Mouse (Mus musculus): Measurements from ENCODE around the gene Klhdc1. TPM values are rescaled to one million over a fixed set of nuclear protein-coding genes. Genes with fewer than 3 reads are reported as not detected.

Klhdc1 gene
- polyA plus RNA-seq, 1 experiment from 2014 or later: 7.8 TPM

DNA sequence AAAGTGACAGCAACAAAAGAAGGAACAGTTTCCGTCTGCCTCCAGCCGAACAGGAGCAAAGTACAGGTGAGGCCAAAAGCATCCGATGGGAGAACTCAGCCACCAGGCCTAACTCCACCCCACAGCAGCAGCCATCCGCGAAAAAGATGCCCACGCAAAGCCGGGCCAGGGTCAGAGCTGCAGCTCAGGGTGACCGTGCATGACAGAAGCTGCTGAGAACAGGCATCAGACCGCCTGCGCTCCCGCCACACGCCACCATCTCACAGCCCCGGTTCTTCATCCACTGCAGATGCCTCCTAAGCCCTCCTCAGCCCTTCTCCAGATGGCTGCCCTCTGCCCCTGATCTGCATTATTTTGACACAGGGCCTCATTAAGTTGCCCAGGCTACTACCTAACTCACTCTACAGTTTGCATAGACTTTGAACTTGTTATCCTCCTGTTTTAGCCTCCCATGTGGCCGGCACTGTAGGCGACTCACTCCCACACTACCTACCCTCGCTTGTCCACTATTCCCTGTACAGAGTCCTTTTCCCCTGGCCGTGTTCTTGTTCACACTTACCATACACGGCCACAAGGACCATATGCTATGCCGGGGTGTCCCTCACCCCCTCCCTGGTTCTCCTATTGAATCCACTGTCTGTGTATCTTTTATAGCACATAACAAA, 20.2 kb upstream of the Klhdc1 start:
- Histone ChIP-seq H3K27me3 (ENCODE audit: control insufficient read depth, insufficient read depth, low read depth, low read length) (no peaks in the 10 kb centered on the region), H3K9ac (ENCODE audit: low read length) (no peak overlapping the region), H3K27ac (ENCODE audit: low read length) (no peak overlapping the region), H3K9me3 (ENCODE audit: control insufficient read depth, low read length) (no peaks in the 10 kb centered on the region), H3K4me2 (ENCODE audit: low read depth, low read length) (no peak overlapping the region), H3K36me3 (ENCODE audit: control insufficient read depth, insufficient read depth, low read length) (peaks cover 11% of the 10 kb centered on the region), H3K4me1 (replicated peaks; ENCODE audit: control insufficient read depth, insufficient read depth, low read length) (no peaks in the 10 kb centered on the region), H3K4me3 (ENCODE audit: low read length) (no peak overlapping the region)
- WGBS: 92% methylated on average over 19 of the region's 19 CpGs
- ATAC-seq (ENCODE audit: low read depth): no peak

GRCm38 (mm10) chr12:69227776-69228466, 13.1 kb upstream of the Klhdc1 start, which contains the start of gene Pole2:
Gene Pole2 (minus strand): TSS chr12:69228195.
- Histone ChIP-seq H3K36me3 (ENCODE audit: control insufficient read depth, insufficient read depth, low read length) (peaks cover 2% of the 10 kb centered on the region), H3K4me3 (ENCODE audit: low read length) (peak within 1 kb of the TSS; percentile 82)
- WGBS: under 1% methylated on average over 37 of the region's 37 CpGs

DNA sequence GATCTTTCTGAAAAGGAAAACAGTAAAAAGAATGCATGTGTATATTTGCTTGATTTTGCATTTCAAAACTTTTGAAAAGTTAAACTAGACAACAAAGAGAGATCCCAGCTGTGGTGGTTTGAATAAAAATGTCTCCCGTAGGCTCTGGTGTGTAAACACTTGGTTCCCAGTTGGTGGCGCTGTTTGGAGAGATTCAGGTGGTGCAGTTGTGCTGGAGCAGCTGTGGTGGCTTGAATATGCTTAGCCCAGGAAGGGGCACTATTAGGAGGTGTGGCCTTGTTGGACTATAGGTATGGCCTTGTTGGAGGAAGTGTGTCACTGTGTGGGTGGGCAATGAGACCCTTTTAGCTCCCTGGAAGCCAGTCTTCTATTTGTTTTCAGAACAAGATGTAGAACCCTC, 11.7 kb upstream of the Klhdc1 start:
- WGBS: 55% methylated on average over 2 of the region's 2 CpGs
- H3K27ac ChIP-seq (ENCODE audit: low read length): no peak overlapping the region
- no peaks in the 10 kb centered on the region for H3K27me3 ChIP-seq (ENCODE audit: control insufficient read depth, insufficient read depth, low read depth, low read length)
- H3K4me2 ChIP-seq (ENCODE audit: low read depth, low read length): no peak overlapping the region
- H3K9ac ChIP-seq (ENCODE audit: low read length): no peak overlapping the region
- H3K36me3 ChIP-seq (ENCODE audit: control insufficient read depth, insufficient read depth, low read length): no peaks in the 10 kb centered on the region; the same call in 1 of the 2 replicates
- H3K4me3 ChIP-seq (ENCODE audit: low read length): no peak overlapping the region
- H3K4me1 ChIP-seq (replicated peaks; ENCODE audit: control insufficient read depth, insufficient read depth, low read length): 0 out of 2 replicates have a peak, but pooled peaks cover 3% of the 10 kb centered on the region
- no peaks in the 10 kb centered on the region for H3K9me3 ChIP-seq (ENCODE audit: control insufficient read depth, low read length)
- ATAC-seq (ENCODE audit: low read depth): no peak

More at GRCm38 (mm10) chr12:69227776-69228466, 13.1 kb upstream of the Klhdc1 start, which contains the start of gene Pole2:
- H3K4me1 ChIP-seq (replicated peaks; ENCODE audit: control insufficient read depth, insufficient read depth, low read length): 0 out of 2 replicates have a peak, but pooled peaks cover 3% of the 10 kb centered on the region
- H3K27me3 ChIP-seq (ENCODE audit: control insufficient read depth, insufficient read depth, low read depth, low read length): no peaks in the 10 kb centered on the region
- peak; percentile 98 for ATAC-seq (ENCODE audit: low read depth)
- H3K4me2 ChIP-seq (ENCODE audit: low read depth, low read length): peak within 1 kb of the TSS; percentile 53
- no peaks in the 10 kb centered on the region for H3K9me3 ChIP-seq (ENCODE audit: control insufficient read depth, low read length)
- H3K9ac ChIP-seq (ENCODE audit: low read length): peak within 1 kb of the TSS; percentile 76
- H3K27ac ChIP-seq (ENCODE audit: low read length): peak within 1 kb of the TSS; percentile 93

- WGBS: 49% methylated on average over 6 of the region's 6 CpGs
- H3K9ac ChIP-seq (ENCODE audit: low read length): no peak overlapping the region
- H3K4me3 ChIP-seq (ENCODE audit: low read length): no peak overlapping the region
- H3K4me2 ChIP-seq (ENCODE audit: low read depth, low read length): no peak overlapping the region
- H3K27me3 ChIP-seq (ENCODE audit: control insufficient read depth, insufficient read depth, low read depth, low read length): no peaks in the 10 kb centered on the region
- H3K4me1 ChIP-seq (replicated peaks; ENCODE audit: control insufficient read depth, insufficient read depth, low read length): no peaks in the 10 kb centered on the region
- no peaks in the 10 kb centered on the region for H3K36me3 ChIP-seq (ENCODE audit: control insufficient read depth, insufficient read depth, low read length)
- no peaks in the 10 kb centered on the region for H3K9me3 ChIP-seq (ENCODE audit: control insufficient read depth, low read length)
- peak; percentile 64 for ATAC-seq (ENCODE audit: low read depth)
- no peak overlapping the region for H3K27ac ChIP-seq (ENCODE audit: low read length)
Measured at GRCm38 (mm10) chr12:69235782-69236181, 5.2 kb upstream of the Klhdc1 start.

- WGBS: 29% methylated on average over 3 of the region's 3 CpGs
- Histone ChIP-seq H3K4me1 (replicated peaks; ENCODE audit: control insufficient read depth, insufficient read depth, low read length) (no peaks in the 10 kb centered on the region), H3K4me2 (ENCODE audit: low read depth, low read length) (no peak overlapping the region), H3K9ac (ENCODE audit: low read length) (no peak overlapping the region), H3K4me3 (ENCODE audit: low read length) (no peak overlapping the region), H3K9me3 (ENCODE audit: control insufficient read depth, low read length) (no peaks in the 10 kb centered on the region), H3K27ac (ENCODE audit: low read length) (no peak overlapping the region), H3K27me3 (ENCODE audit: control insufficient read depth, insufficient read depth, low read depth, low read length) (no peaks in the 10 kb centered on the region), H3K36me3 (ENCODE audit: control insufficient read depth, insufficient read depth, low read length) (no peaks in the 10 kb centered on the region)
- no peak for ATAC-seq (ENCODE audit: low read depth)
Measured at GRCm38 (mm10) chr12:69238284-69238683, 2.7 kb upstream of the Klhdc1 start.

GRCm38 (mm10) chr12:69241405-69241770, 412 bp downstream of the Klhdc1 start:
- H3K27me3 ChIP-seq (ENCODE audit: control insufficient read depth, insufficient read depth, low read depth, low read length): no peaks in the 10 kb centered on the region
- H3K36me3 ChIP-seq (ENCODE audit: control insufficient read depth, insufficient read depth, low read length): no peaks in the 10 kb centered on the region
- H3K4me1 ChIP-seq (replicated peaks; ENCODE audit: control insufficient read depth, insufficient read depth, low read length): no peaks in the 10 kb centered on the region
- no peaks in the 10 kb centered on the region for H3K9me3 ChIP-seq (ENCODE audit: control insufficient read depth, low read length)
- 2% methylated on average over 3 of the region's 3 CpGs for WGBS
- H3K27ac ChIP-seq (ENCODE audit: low read length): peak overlapping the region; percentile 87
- no peak for ATAC-seq (ENCODE audit: low read depth)
- H3K9ac ChIP-seq (ENCODE audit: low read length): peak overlapping the region; percentile 92
- peak overlapping the region; percentile 81 for H3K4me2 ChIP-seq (ENCODE audit: low read depth, low read length)
- H3K4me3 ChIP-seq (ENCODE audit: low read length): peak overlapping the region; percentile 73

- under 1% methylated on average over 61 of the region's 64 CpGs for WGBS
- Histone ChIP-seq H3K36me3 (ENCODE audit: control insufficient read depth, insufficient read depth, low read length) (no peaks in the 10 kb centered on the region), H3K27me3 (ENCODE audit: control insufficient read depth, insufficient read depth, low read depth, low read length) (no peaks in the 10 kb centered on the region), H3K9ac (ENCODE audit: low read length) (peak overlapping the region; percentile 92), H3K4me3 (ENCODE audit: low read length) (peak overlapping the region; percentile 73), H3K27ac (ENCODE audit: low read length) (peak overlapping the region; percentile 87), H3K9me3 (ENCODE audit: control insufficient read depth, low read length) (no peaks in the 10 kb centered on the region), H3K4me2 (ENCODE audit: low read depth, low read length) (peak overlapping the region; percentile 81), H3K4me1 (replicated peaks; ENCODE audit: control insufficient read depth, insufficient read depth, low read length) (no peaks in the 10 kb centered on the region)
- ATAC-seq (ENCODE audit: low read depth): peak; percentile 95
Measured at GRCm38 (mm10) chr12:69241771-69242431, 925 bp downstream of the Klhdc1 start.

GRCm38 (mm10) chr12:69249766-69250165, 8.8 kb downstream of the Klhdc1 start:
- WGBS: 84% methylated on average over 4 of the region's 4 CpGs
- Histone ChIP-seq H3K27ac (ENCODE audit: low read length) (no peak overlapping the region), H3K4me2 (ENCODE audit: low read depth, low read length) (no peak overlapping the region), H3K36me3 (ENCODE audit: control insufficient read depth, insufficient read depth, low read length) (no peaks in the 10 kb centered on the region), H3K9me3 (ENCODE audit: control insufficient read depth, low read length) (no peaks in the 10 kb centered on the region), H3K9ac (ENCODE audit: low read length) (no peak overlapping the region), H3K4me3 (ENCODE audit: low read length) (no peak overlapping the region), H3K4me1 (replicated peaks; ENCODE audit: control insufficient read depth, insufficient read depth, low read length) (no peaks in the 10 kb centered on the region), H3K27me3 (ENCODE audit: control insufficient read depth, insufficient read depth, low read depth, low read length) (no peaks in the 10 kb centered on the region)
- no peak for ATAC-seq (ENCODE audit: low read depth)

- no peak overlapping the region for H3K4me2 ChIP-seq (ENCODE audit: low read depth, low read length)
- ATAC-seq (ENCODE audit: low read depth): no peak
- H3K27ac ChIP-seq (ENCODE audit: low read length): no peak overlapping the region
- H3K4me3 ChIP-seq (ENCODE audit: low read length): no peak overlapping the region
- no peaks in the 10 kb centered on the region for H3K27me3 ChIP-seq (ENCODE audit: control insufficient read depth, insufficient read depth, low read depth, low read length)
- H3K36me3 ChIP-seq (ENCODE audit: control insufficient read depth, insufficient read depth, low read length): no peaks in the 10 kb centered on the region
- whole genome bisulfite sequencing: 50% methylated on average over 8 of the region's 8 CpGs
- no peaks in the 10 kb centered on the region for H3K4me1 ChIP-seq (replicated peaks; ENCODE audit: control insufficient read depth, insufficient read depth, low read length)
- H3K9me3 ChIP-seq (ENCODE audit: control insufficient read depth, low read length): no peaks in the 10 kb centered on the region
- no peak overlapping the region for H3K9ac ChIP-seq (ENCODE audit: low read length)
Measured at GRCm38 (mm10) chr12:69250756-69251155, 9.8 kb downstream of the Klhdc1 start.

Measured in lung, embryonic 16.5 days (tissue).